Mouse (Mus musculus): ENCODE results near the gene Chrm1. TPM values are rescaled to one million over a fixed set of nuclear protein-coding genes. Genes with fewer than 3 reads are reported as not detected.

Chrm1 gene
- total and polyA plus RNA-seq, 3 experiments, result under 0.01 to 0.01 TPM; not detected in 1

DNA sequence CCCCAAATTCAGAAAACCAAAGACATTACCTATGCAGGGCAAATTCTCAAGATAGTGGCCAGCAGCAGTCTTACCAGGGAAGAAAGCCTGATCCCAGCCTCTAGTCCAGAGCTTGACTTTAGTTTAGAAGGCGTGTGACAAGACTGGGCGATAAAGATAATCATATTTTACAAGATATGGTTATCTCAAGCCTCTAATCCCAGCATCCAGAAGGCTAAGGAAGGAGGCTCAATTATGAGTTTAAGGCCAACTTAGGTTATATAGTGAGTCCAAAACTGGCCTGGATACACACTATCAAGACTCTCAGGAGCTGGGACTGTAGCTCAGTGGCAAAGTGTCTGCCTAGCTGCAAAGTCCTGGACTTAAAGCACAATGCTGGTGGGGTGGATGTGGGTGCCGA lies 9.3 kb downstream of the Chrm1 start:
- Histone ChIP-seq H3K27ac (ENCODE audit: control insufficient read depth, low read depth, low read length) (no peak overlapping the region), H3K4me3 (ENCODE audit: control insufficient read depth in 1 of 2, insufficient read depth in 1 of 2, low read depth in 2 of 2, low read length in 2 of 2) (no peak overlapping the region), H3K9me3 (replicated peaks; ENCODE audit: insufficient read depth, low read length) (no peaks in the 10 kb centered on the region), H3K4me1 (ENCODE audit: control insufficient read depth in 1 of 2, insufficient read depth in 2 of 2, low read length in 2 of 2) (peaks cover 3 to 8% of the 10 kb centered on the region in 2 experiments), H3K9ac (ENCODE audit: control insufficient read depth, low read depth, low read length, poor library complexity, severe bottlenecking) (no peak overlapping the region), H3K27me3 (ENCODE audit: control insufficient read depth in 1 of 2, insufficient read depth in 2 of 2, low read length in 2 of 2) (peaks cover 0 to 2% of the 10 kb centered on the region in 2 experiments; a peak in 2 of 4 replicates), H3K79me2 (ENCODE audit: control insufficient read depth, insufficient read depth, low read length, poor library complexity) (no peaks in the 10 kb centered on the region), H3K36me3 (ENCODE audit: control insufficient read depth in 1 of 2, insufficient read depth in 2 of 2, low read length in 2 of 2) (peaks cover 0 to 5% of the 10 kb centered on the region in 2 experiments; a peak in 2 of 4 replicates)
- peak; percentile 17 for DNase-seq (ENCODE audit: low read depth, low spot score)
- TF ChIP-seq ZNF384 (IDR thresholded peaks at IDR 0.05; ENCODE audit: low read depth, low read length), result no peak
- TF ChIP-seq MXI1 (IDR thresholded peaks at IDR 0.05; ENCODE audit: low read depth, low read length), result no peak
- TF ChIP-seq CTCF (IDR thresholded peaks at IDR 0.05 in 2 of 3, conservative IDR thresholded peaks at IDR 0.05 in 1 of 3; ENCODE audit: control insufficient read depth in 1 of 3, insufficient read depth in 1 of 3, low read depth in 2 of 3, low read length in 3 of 3, poor library complexity in 1 of 3, severe bottlenecking in 1 of 3), result no peak
- no peak for TF ChIP-seq RAD21 (IDR thresholded peaks at IDR 0.05; ENCODE audit: low read depth, low read length)
- TF ChIP-seq HCFC1 (IDR thresholded peaks at IDR 0.05; ENCODE audit: low read depth, low read length), result no peak
- TF ChIP-seq MEF2A (IDR thresholded peaks at IDR 0.05; ENCODE audit: extremely low read depth, insufficient replicate concordance, low read depth, low read length, poor library complexity, severe bottlenecking), result no peak
- 0 out of 2 replicates have a peak, but pooled peaks have one; percentile 13 for TF ChIP-seq GATA1 (IDR thresholded peaks at IDR 0.05; ENCODE audit: low read depth, low read length)
- no peak for TF ChIP-seq ZC3H11A (IDR thresholded peaks at IDR 0.05; ENCODE audit: low read depth, low read length)
- no peak for TF ChIP-seq RCOR1 (IDR thresholded peaks at IDR 0.05; ENCODE audit: low read depth, low read length)

- Histone ChIP-seq H3K79me2 (ENCODE audit: control insufficient read depth, insufficient read depth, low read length, poor library complexity) (no peaks in the 10 kb centered on the region), H3K9me3 (replicated peaks; ENCODE audit: insufficient read depth, low read length) (no peaks in the 10 kb centered on the region), H3K27ac (ENCODE audit: control insufficient read depth, low read depth, low read length) (no peak overlapping the region), H3K27me3 (ENCODE audit: control insufficient read depth in 1 of 2, insufficient read depth in 2 of 2, low read length in 2 of 2) (peaks cover 0 to 2% of the 10 kb centered on the region in 2 experiments; a peak in 1 of 4 replicates), H3K9ac (ENCODE audit: control insufficient read depth, low read depth, low read length, poor library complexity, severe bottlenecking) (no peak overlapping the region), H3K36me3 (ENCODE audit: control insufficient read depth in 1 of 2, insufficient read depth in 2 of 2, low read length in 2 of 2) (peaks cover 0 to 5% of the 10 kb centered on the region in 2 experiments; a peak in 2 of 4 replicates), H3K4me3 (ENCODE audit: control insufficient read depth in 1 of 2, insufficient read depth in 1 of 2, low read depth in 2 of 2, low read length in 2 of 2) (peak overlapping the region in 1 of 2 experiments; percentile 19; a peak in 1 of 4 replicates), H3K4me1 (ENCODE audit: control insufficient read depth in 1 of 2, insufficient read depth in 2 of 2, low read length in 2 of 2) (peaks cover 3 to 8% of the 10 kb centered on the region in 2 experiments)
- peak; percentile 44 for DNase-seq (ENCODE audit: low read depth, low spot score)
- peak; percentile 27; the same call in 1 of the 2 replicates for TF ChIP-seq MYB (IDR thresholded peaks at IDR 0.05; ENCODE audit: low read depth, low read length)
- TF ChIP-seq ZNF384 (IDR thresholded peaks at IDR 0.05; ENCODE audit: low read depth, low read length), result 0 out of 2 replicates have a peak, but pooled peaks have one; percentile 20
- 0 out of 2 replicates have a peak, but pooled peaks have one; percentile 22 for TF ChIP-seq GATA1 (IDR thresholded peaks at IDR 0.05; ENCODE audit: low read depth, low read length)
- peak; percentile 17; the same call in 1 of the 2 replicates for TF ChIP-seq TCF12 (IDR thresholded peaks at IDR 0.05; ENCODE audit: low read depth, low read length)
- no peak for TF ChIP-seq MAFK (IDR thresholded peaks at IDR 0.05; ENCODE audit: borderline replicate concordance, low read depth, low read length)
- TF ChIP-seq MXI1 (IDR thresholded peaks at IDR 0.05; ENCODE audit: low read depth, low read length), result peak; percentile 49; the same call in 1 of the 2 replicates
- no peak for TF ChIP-seq NRF1 (IDR thresholded peaks at IDR 0.05; ENCODE audit: insufficient read depth, low read depth, low read length, poor library complexity, severe bottlenecking)
These were observed 9.9 kb downstream of the Chrm1 start for GRCm38 (mm10) chr19:8673336-8674063.

All from MEL (cell line).